Mouse (Mus musculus) common myeloid progenitor, adult 5-6 weeks (primary cell): ENCODE measurements around the gene Naaa. TPM values are rescaled to one million over a fixed set of nuclear protein-coding genes. Genes with fewer than 3 reads are reported as not detected.

Experiments
- ATAC-seq: replicated peaks from 2 replicates; pipeline ENCODE4 v1.8.0; 2016; ENCODE audit warnings: low read depth, mild to moderate bottlenecking, moderate TSS enrichment, inconsistent platforms; ENCODE audit not compliant: poor library complexity, severe bottlenecking
- total RNA-seq: library from RNA; stranded (forward); fragments of 200-1000, 187-1606 nt; gene quantifications from 2 replicates; pipeline ENCODE4 v1.2.3, GENCODE M21; 2017

The Naaa gene
- total RNA-seq, 1 experiment from 2014 or later = 8.2 TPM

- ATAC-seq = peak; percentile 52
Observed at GRCm38 (mm10) chr5:92270496-92270895, 7.5 kb downstream of the Naaa start.

- ATAC-seq = no peak
Observed at GRCm38 (mm10) chr5:92263761-92264359, 14.1 kb downstream of the Naaa start.

- no peak for ATAC-seq
Observed at GRCm38 (mm10) chr5:92262646-92263045, 15.3 kb downstream of the Naaa start.

GRCm38 (mm10) chr5:92256218-92256617, 21.8 kb downstream of the Naaa start, which contains the start of gene Ppef2:
TSS of gene Ppef2 (minus strand) at chr5:92256278.
- ATAC-seq = peak; percentile 20; the same call in 1 of the 2 replicates

- peak; percentile 68 for ATAC-seq
Observed at GRCm38 (mm10) chr5:92254476-92254875, 23.5 kb downstream of the Naaa start.

GRCm38 (mm10) chr5:92252797-92253343, 25.1 kb downstream of the Naaa start:
- no peak; the same call in 1 of the 2 replicates for ATAC-seq

- ATAC-seq = no peak
Observed at GRCm38 (mm10) chr5:92252031-92252430, 25.9 kb downstream of the Naaa start.

- ATAC-seq = no peak
Observed at GRCm38 (mm10) chr5:92248614-92249013, 29.4 kb downstream of the Naaa start.

GRCm38 (mm10) chr5:92245483-92245882, 32.5 kb downstream of the Naaa start:
- peak; percentile 98 for ATAC-seq

- ATAC-seq = no peak
Observed at GRCm38 (mm10) chr5:92244900-92245299, 33.1 kb downstream of the Naaa start.

- ATAC-seq = no peak
Observed at GRCm38 (mm10) chr5:92240769-92241168, 37.2 kb downstream of the Naaa start.

GRCm38 (mm10) chr5:92239333-92240232, 38.4 kb downstream of the Naaa start:
- peak; percentile 72; the same call in 1 of the 2 replicates for ATAC-seq

- peak; percentile 33; the same call in 1 of the 2 replicates for ATAC-seq
Observed at GRCm38 (mm10) chr5:92234939-92235557, 42.9 kb downstream of the Naaa start.

GRCm38 (mm10) chr5:92233366-92233765, 44.6 kb downstream of the Naaa start:
- ATAC-seq = no peak

GRCm38 (mm10) chr5:92231836-92232235, 46.1 kb downstream of the Naaa start:
- no peak for ATAC-seq

GRCm38 (mm10) chr5:92230306-92230705, 47.7 kb downstream of the Naaa start:
- ATAC-seq = no peak

- no peak for ATAC-seq
Observed at GRCm38 (mm10) chr5:92229514-92229913, 48.5 kb downstream of the Naaa start.

- peak; percentile 52; the same call in 1 of the 2 replicates for ATAC-seq
Observed at GRCm38 (mm10) chr5:92228776-92229175, 49.2 kb downstream of the Naaa start.

GRCm38 (mm10) chr5:92227782-92228181, 50.2 kb downstream of the Naaa start:
- no peak for ATAC-seq

GRCm38 (mm10) chr5:92220287-92220902, 57.6 kb downstream of the Naaa start:
- peak; percentile 32; the same call in 1 of the 2 replicates for ATAC-seq
